Mouse (Mus musculus): ENCODE measurements around the gene Mzf1. TPM values are rescaled to one million over a fixed set of nuclear protein-coding genes. Genes with fewer than 3 reads are reported as not detected.

Mzf1 gene
- polyA plus RNA-seq, 1 experiment from 2014 or later, result 4.4 TPM

Other genes with a start within 250 kb of the Mzf1 start
- 14.1 and 15.8 TPM in 2 replicates for gene Zfp329, start 235.9 kb downstream of the Mzf1 start, polyA plus RNA-seq (2016; fragmentation: Nextera tagmentation; extraction: Ambion mirVana)
- 26.7 and 26.9 TPM in 2 replicates for gene Zfp110, start 220.0 kb downstream of the Mzf1 start, polyA plus RNA-seq (2016; fragmentation: Nextera tagmentation; extraction: Ambion mirVana)
- gene Zfp128, start 173.6 kb downstream of the Mzf1 start, polyA plus RNA-seq (2016; fragmentation: Nextera tagmentation; extraction: Ambion mirVana), result 4.7 and 4.9 TPM in 2 replicates
- gene Zscan22, start 156.9 kb downstream of the Mzf1 start, polyA plus RNA-seq (2016; fragmentation: Nextera tagmentation; extraction: Ambion mirVana), result 14.8 and 18.4 TPM in 2 replicates
- 868 and 1,033 TPM in 2 replicates for gene Rps5, start 132.5 kb downstream of the Mzf1 start, polyA plus RNA-seq (2016; fragmentation: Nextera tagmentation; extraction: Ambion mirVana)
- 0.62 and 0.77 TPM in 2 replicates for gene Rnf225, start 127.3 kb downstream of the Mzf1 start, polyA plus RNA-seq (2016; fragmentation: Nextera tagmentation; extraction: Ambion mirVana)
- gene Zfp324, start 88.9 kb downstream of the Mzf1 start, polyA plus RNA-seq (2016; fragmentation: Nextera tagmentation; extraction: Ambion mirVana), result 11.8 and 12.7 TPM in 2 replicates
- gene Zfp446, start 76.9 kb downstream of the Mzf1 start, polyA plus RNA-seq (2016; fragmentation: Nextera tagmentation; extraction: Ambion mirVana), result 16.6 and 17.0 TPM in 2 replicates
- gene Slc27a5, start 56.6 kb downstream of the Mzf1 start, polyA plus RNA-seq (2016; fragmentation: Nextera tagmentation; extraction: Ambion mirVana), result 0.11 and 0.26 TPM in 2 replicates
- gene Trim28, start 55.6 kb downstream of the Mzf1 start, polyA plus RNA-seq (2016; fragmentation: Nextera tagmentation; extraction: Ambion mirVana), result 373 and 399 TPM in 2 replicates
- 31.3 and 34.4 TPM in 2 replicates for gene Zbtb45, start 44.7 kb downstream of the Mzf1 start, polyA plus RNA-seq (2016; fragmentation: Nextera tagmentation; extraction: Ambion mirVana)
- gene Chmp2a, start 20.0 kb downstream of the Mzf1 start, polyA plus RNA-seq (2016; fragmentation: Nextera tagmentation; extraction: Ambion mirVana), result 113 and 144 TPM in 2 replicates
- 126 and 157 TPM in 2 replicates for gene Ube2m, start 16.5 kb downstream of the Mzf1 start, polyA plus RNA-seq (2016; fragmentation: Nextera tagmentation; extraction: Ambion mirVana)
- gene Vmn1r85, start 40.4 kb upstream of the Mzf1 start, polyA plus RNA-seq (2016; fragmentation: Nextera tagmentation; extraction: Ambion mirVana), result not detected in 2 replicates
- not detected in 2 replicates for gene Vmn1r86, start 65.2 kb upstream of the Mzf1 start, polyA plus RNA-seq (2016; fragmentation: Nextera tagmentation; extraction: Ambion mirVana)
- not detected in 2 replicates for gene Vmn1r87, start 85.4 kb upstream of the Mzf1 start, polyA plus RNA-seq (2016; fragmentation: Nextera tagmentation; extraction: Ambion mirVana)
- gene Vmn1r88, start 104.8 kb upstream of the Mzf1 start, polyA plus RNA-seq (2016; fragmentation: Nextera tagmentation; extraction: Ambion mirVana), result not detected in 2 replicates
- gene Vmn1r89, start 158.3 kb upstream of the Mzf1 start, polyA plus RNA-seq (2016; fragmentation: Nextera tagmentation; extraction: Ambion mirVana), result not detected in 2 replicates
- 118 and 154 TPM in 2 replicates for gene Lig1, start 222.5 kb upstream of the Mzf1 start, polyA plus RNA-seq (2016; fragmentation: Nextera tagmentation; extraction: Ambion mirVana)
- gene Zswim9, start 224.0 kb upstream of the Mzf1 start, polyA plus RNA-seq (2016; fragmentation: Nextera tagmentation; extraction: Ambion mirVana), result 10.4 and 11.2 TPM in 2 replicates